Mouse (Mus musculus) lung, postnatal 0 days (tissue): Measurements from ENCODE around the gene Olfr1286.

Experiments used
- CTCF ChIP-seq: IDR thresholded peaks from 2 replicates; pipeline ENCODE4 v1.5.1; 2016; ENCODE audit warnings: antibody characterized with exemption, mild to moderate bottlenecking
- EP300 ChIP-seq: IDR thresholded peaks from 2 replicates; pipeline ENCODE4 v1.6.1; 2016; ENCODE audit warnings: antibody characterized with exemption, mild to moderate bottlenecking, control low read depth

- TF ChIP-seq CTCF (no peak), EP300 (no peak)
Observed at GRCm38 (mm10) chr2:111422931-111423330, at the start of gene Olfr1286.
